Mouse (Mus musculus) adipocyte (in vitro differentiated cells): ENCODE data around the gene Aknad1.

Experiments
- DNase-seq: peaks from one replicate; pipeline ENCODE4 v3.0.0-alpha.2; 2016; ENCODE audit warnings: low spot score

The Aknad1 gene

DNA sequence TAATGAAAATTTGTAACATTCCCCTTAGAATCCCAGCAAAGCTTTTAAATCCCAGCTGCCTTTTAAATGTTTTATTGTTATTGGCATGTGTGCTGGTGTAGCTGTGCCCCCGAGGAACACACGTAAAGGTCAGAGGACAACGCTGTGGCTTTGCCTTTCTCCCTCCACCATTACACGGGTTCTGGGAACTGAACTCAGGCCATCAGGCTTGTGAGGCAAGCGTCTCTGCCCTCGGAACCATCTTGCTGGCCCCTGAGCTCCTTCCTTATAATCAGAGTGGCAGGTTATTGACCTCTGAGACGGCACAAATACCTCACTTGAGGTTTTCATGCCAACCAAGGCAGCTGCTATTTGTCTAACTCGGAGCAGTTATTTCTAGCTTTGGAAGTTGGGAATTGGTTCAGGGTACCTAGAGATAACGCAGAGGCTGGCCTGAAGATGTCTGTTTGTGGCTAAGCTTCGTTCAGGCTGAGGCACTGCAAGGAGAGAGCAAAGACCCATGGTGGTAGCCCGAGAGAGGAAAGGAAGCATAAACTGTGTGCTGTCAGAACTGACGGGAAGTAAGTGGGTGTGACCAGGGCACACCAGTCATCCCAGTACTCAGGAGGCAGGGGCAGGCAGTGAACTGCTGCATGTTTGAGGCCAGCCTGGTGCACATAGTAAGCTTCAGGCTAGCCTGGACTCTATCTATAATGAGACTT, 48.4 kb downstream of the Aknad1 start:
- DNase-seq = peak; percentile 43

DNA sequence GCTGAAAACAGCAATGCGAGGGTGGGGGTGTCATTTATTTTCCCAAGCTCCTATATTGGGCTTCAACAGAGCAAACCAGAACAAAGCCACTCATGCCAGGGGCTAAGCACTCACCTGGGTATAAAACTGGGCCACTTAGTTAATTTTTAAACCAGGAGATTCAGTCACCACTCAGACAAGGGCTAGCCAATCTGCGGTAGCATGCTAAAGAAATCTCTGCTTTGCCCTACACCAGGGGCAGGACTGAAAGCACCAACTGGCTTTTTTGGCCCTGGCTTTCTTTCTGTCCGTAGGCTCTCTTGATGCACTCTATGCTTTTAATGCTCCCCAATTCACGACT, 49.0 kb downstream of the Aknad1 start:
- DNase-seq = no peak

DNA sequence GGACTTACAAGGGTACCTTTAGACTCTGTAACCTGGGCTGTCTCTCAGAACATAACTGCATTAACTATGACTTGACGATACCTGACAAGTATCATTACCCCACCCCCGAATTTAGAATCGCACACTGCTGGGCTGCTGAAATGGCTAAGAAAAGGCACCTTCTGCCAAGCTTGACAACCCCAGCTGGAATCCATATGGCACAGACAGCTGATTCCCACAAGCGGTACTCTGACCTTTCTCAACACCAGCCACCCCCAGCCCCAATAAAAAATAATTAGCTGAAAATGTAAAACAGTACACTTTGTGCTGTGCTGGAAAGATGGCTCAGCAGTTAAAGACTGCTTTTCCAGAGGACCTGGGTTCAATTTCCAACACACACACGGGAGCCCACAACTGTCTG, 49.8 kb downstream of the Aknad1 start:
- DNase-seq = no peak

DNA sequence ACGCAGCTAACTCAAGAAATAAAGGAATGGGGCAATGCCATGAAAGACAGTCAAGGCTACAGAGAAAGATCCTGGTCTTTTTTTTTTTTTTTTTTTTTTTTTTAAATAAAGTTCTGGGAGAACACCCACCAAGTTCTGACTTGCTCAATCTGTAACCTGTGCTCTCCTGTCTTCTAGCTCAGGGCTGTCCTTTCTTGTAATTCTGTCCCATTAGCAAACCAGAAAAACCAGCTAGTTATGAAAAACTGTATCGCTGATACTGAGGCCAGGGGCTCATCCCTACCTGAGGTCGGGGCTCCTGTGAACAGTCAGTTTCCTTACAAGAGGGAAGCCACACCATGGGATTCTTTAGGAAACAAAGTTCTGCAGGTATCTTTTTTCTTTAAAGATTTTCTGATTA, 51.0 kb downstream of the Aknad1 start:
- DNase-seq = no peak

DNA sequence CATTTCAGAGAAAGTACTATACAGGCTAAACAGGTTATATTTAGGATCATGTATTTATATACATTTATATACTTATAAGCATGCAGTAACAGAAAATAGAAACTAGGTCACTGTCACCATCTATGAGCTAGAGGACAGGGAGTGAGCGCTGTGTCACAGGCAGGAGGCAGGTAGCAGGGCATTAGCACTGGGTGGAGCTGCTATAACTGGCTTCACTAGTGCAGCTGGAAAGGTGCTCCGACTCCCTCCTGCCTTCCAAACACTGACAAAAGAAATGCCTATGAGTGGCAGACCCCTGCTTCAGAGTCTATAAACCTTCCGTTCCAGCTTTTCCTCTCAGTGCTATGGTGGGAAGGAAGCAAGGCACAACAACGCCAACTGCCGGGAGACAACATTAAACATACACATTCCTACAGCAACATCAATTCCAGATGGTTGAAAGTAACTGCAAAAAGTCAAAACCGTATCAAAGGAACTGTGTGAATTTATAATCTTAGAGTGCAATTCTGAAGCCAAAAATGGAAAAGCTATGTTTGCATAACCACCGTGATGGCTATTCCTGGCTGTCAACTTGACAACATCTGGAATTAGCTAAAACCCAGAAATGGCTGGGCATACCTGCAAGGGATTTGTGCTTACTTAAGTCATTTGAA, 51.7 kb downstream of the Aknad1 start:
- DNase-seq = no peak

DNA sequence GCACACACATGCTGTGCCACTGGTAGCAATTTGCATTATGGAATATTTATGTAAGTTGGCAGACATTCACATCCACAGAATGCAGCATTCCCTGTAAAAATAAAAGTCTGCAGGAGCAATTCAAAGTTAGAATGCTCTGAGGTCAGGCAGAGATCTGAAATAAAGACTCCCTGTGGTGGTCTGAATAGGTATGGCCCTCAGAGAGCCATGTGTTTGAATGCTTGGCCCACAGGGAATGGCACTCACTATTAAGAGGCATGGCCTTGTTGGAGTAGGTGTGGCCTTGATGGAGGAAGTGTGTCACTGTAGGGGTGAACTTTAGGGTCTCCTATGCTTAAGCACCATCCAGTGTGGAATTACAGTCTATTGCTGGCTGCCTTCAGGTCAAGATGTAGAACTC, 53.0 kb downstream of the Aknad1 start:
- DNase-seq = no peak

DNA sequence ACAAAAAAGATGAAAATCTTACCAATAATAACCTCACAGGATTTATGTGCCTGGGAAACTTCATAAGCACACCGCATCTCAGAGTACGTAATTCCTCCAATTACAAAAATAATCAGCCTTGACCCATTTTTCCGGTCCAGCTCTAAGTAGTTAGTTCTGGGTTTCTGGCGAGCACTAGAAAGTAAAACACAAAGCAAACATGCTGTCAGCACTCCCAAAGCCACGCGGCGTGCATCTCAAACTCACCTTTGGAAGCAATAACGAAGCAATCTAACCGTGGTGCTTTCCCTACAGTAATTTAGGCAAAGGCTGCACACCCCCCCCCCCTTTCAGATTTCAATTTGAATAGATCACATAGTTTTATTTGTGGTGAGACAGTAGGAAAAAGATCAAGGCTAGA, 55.3 kb downstream of the Aknad1 start:
- DNase-seq = no peak

DNA sequence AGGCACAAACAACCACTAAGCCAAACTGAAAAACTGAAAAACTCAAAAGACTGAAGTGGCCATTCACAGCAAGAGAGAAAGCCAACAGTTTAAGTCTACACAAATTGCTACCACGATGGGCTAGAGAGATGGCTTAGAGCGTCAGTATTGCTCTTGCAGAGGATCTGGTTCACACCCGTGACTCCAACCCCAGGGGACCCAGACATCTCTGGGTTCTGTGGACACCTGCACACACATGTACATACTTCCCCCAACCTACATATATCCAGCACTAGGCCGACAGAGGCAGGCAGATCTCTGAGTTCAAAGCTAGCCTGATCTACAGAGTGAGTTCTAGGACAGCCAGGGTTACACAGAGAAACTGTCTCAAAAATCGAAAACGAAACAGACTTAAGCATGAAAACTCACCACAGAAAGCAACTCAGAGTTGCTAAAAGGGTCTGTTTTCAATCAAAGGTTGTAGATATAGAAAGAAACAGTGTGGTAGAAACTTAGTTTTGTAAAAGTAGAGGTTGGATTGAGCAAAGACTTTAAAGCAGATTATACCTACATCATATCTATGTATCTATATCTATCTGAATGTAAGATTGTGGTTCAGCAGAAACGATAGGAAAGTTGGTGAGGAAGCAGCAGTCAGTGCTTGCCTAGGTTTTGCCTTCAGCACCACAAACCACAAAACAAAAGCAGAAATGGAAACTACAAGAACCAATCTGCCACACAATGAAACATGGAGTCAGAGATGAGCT, 56.3 kb downstream of the Aknad1 start:
- no peak for DNase-seq

DNA sequence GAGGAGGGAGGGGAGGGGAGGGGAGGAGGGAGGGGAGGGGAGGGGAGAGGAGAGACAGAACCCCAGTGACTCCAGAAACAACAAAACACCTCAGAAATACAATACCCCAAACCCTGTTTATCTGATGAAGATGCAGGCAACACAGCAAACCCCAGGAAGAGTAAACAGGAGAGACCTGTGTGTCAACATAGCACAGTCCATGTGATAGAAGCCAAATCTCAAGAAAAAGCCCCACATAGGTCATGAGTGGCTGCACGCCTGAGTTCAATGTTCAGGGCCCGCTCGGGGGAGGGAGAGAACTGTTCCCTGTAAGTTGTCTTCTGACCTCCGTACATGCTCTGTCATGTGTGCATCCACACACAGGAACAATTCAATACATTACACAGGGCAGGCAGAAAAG, 56.9 kb downstream of the Aknad1 start:
- no peak for DNase-seq

DNA sequence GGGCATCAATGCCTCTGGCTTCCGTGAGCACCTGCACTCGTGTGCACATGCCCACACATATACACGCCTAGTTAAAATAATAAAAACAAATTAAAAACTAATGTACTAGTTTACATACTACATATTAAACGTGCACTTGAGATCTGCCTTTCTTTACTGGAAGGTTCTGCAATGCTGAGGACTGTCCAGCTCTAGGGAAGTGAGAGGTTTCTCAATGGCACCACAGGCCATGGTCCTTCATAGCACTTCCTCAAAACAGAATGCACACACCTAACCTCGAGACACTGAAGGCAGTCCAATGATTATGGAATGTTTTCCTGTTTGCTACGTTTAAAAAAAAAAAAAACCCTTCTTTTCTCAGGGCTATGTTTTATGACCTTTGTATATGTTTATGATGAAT, 58.3 kb downstream of the Aknad1 start:
- DNase-seq = no peak

DNA sequence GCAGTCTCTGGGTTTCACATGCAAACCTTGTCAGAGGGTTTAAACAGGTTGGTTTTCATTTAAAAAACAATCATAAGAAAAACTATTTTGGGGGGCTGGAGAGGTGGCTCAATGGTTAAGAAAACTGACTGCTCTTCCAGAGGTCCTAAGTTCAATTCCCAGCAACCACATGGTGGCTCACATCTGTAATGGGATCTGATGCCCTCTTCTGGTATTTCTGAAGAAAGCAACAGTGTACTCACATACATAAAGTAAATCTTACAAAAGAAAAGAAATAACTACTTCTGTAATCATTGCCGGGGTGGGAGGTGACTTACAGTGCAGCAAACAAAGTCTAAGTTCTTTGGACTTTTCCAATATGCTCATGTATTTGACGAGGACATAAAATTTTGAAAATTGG, 58.9 kb downstream of the Aknad1 start:
- no peak for DNase-seq

DNA sequence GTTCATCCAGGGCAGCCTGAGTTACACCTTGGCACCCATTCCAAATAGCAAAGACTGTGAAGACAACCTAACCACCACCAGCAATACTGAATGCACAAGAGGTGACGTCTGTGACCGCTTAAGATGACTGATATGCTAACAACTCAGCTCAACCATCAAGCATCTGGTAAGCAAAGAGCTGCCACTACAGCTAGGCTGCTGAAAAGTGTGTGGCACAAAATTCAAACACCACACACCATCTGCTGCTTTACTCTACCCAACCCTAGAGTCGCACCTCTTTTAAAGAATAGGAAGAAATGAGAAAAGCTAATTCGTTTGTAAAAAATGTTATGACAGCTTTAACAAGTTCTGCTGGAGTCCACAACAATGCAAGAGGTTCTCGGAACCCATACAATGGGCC, 66.2 kb downstream of the Aknad1 start:
- no peak for DNase-seq

DNA sequence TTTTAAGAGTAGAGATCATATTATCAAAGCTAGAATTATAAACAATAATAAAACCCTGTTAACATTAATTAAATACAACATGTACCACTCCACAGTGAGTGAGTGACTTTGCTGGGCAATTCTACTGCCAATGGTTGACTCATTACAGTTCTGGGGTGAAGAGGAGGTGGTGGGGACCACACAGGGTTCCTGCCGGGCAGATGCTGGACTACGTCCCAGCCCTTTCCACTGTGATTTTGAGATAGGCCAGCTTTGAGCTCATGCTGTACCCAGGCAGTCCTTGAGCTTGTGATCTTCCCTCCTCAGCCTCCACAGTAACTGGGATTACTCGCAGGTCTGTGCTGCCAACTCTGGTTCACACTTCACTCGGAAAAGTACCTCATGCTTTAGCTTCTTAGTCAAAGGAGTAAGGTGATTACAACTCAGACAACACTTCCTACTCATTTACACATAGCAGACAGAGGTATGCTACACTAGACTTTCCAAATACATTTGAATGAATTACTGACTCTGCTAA, 71.3 kb downstream of the Aknad1 start:
- no peak for DNase-seq

DNA sequence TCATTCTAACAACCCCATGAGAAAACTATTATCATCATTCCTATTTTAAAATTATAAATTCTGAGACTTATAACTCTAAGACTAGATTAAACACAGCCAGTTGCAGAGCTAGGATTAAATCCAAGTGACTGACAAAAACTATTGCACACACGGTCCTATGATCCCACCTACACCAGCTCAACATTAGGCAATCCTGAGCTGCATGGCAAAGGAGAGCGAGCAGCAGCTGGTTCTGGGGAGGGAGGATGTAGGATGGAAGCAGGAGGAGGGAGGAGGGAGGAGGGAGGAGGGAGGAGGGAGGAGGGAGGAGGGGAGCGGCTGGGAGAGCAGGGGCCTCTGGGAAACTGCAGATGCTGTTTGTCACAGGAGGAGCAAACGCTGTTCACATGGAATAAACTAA, 76.2 kb downstream of the Aknad1 start:
- no peak for DNase-seq

DNA sequence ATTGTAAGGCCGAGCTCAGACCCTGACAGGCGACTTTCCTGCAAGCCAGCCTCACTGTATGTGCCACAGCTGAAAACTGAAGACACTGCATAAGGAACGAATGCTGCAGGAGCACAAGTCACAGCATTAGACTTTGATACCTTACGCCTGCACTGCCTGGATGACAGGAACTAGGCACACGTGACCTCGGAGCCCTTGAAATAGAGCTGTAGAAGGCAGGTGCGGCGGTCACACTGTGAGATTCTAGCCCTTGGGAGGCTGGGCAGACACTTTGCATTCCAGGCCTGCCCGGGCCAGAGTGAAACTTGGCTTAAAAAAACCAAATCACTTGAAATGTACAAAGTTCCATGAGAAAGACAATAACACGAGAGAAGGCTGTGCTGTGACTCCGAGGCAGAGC, 91.0 kb downstream of the Aknad1 start:
- DNase-seq = no peak

DNA sequence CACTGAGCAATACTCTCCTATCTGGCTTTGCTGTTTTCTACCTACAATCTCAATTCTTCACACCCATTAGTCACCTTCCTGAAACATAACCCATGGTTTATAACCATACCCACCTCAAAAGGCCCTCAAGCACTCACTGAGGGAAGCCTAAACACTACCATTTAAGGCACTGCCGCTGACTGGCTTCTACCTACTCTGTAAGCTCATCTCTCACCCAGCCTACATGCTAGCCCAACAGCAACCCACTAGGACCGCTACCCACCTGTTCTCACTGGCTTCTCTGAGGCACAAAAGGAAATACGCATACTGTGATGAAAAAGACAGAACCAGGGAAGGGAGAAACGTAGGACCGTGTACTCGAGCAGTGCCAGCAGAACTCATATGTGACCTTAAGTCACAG, 92.3 kb downstream of the Aknad1 start:
- DNase-seq = no peak
